Mouse (Mus musculus) liver (tissue): ENCODE results near the gene Katnal1.

Experiments
- DNase-seq: peaks from one replicate; pipeline ENCODE4 v3.0.0-alpha.2; 2020; ENCODE audit warnings: mixed read lengths

Katnal1 gene

DNA sequence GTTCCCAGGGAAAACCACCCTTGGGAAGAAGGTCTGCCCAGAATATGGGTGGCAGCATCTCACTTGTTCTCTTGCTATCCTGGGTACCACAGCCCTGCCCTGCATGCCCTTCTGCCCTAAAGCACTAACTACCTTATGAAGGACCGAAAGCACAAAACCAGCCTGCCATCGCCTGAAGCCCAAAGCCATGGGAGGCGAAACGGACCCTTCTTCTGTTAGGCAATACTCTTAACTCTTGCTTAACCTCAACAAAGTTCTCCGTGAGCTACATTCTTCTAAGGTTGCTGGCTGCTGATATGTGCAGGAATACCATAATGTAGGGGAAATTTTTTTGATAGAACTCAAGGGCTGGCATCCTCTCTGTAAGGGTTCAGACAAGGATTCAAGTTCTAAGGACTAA, 6.3 kb downstream of the Katnal1 start:
- no peak for DNase-seq

DNA sequence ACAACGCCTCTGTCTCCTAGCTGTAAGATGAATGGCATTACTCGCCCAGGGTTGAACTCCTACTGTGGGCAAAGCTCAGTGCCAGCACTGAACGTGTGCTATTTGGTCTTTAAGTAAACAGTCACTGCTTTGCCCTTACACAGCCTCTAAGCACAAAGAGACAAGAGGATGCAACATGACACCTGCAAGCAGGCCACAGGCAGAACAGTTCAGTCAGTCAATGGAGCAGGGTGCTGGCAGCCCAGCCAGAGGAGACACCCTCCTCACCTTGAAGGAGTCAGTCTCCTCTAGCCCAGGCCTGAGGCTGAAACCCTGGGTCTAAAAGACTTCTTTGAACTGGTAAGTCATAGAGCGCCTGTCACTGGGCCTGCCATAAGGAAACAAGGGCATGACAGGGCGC, 11.1 kb downstream of the Katnal1 start:
- DNase-seq: no peak

DNA sequence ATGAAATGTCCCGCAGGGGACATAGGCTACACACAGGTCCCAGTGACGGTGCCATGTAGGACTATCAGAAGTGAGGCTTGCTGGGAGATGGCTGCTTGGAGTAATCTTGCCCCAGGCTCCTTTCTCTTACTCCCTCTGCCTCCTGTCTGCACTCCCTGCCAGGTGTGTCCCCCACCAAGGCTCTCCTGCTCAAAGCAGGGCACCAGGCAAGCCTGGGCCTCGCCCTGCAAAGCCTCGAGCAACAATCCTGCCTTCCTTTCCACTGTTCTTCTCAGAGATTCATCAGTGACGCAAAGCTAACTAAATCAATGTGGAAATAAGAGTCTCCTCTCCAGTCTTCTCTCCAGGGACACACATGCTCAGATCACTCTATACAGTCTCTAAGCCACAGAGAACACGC, 12.3 kb downstream of the Katnal1 start:
- DNase-seq: no peak

DNA sequence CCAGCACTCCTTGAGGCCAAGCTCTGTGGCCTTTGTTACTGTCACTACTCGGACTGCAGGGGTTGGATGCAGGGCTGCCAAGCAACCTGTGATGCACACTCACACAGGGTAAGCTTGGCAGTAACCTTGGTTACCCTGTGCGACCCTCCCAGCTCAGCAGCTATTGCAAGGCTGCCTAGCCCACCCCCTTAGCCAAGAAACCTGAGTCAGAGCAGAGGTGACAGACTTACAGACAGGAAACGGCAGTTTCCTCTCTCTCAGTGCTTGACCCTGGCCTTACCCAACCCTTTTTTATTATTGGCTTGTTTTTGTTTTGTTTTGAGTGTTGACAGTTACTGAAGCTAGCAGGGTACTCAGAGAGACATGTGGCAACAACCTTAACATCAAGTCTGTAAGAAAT, 16.9 kb downstream of the Katnal1 start:
- DNase-seq: no peak

- DNase-seq: no peak
These were observed 19.1 kb downstream of the Katnal1 start for GRCm38 (mm10) chr5:148910066-148910465.

GRCm38 (mm10) chr5:148909402-148909801, 19.7 kb downstream of the Katnal1 start:
- DNase-seq: no peak

- DNase-seq: no peak
These were observed 20.1 kb downstream of the Katnal1 start for GRCm38 (mm10) chr5:148909057-148909395.

DNA sequence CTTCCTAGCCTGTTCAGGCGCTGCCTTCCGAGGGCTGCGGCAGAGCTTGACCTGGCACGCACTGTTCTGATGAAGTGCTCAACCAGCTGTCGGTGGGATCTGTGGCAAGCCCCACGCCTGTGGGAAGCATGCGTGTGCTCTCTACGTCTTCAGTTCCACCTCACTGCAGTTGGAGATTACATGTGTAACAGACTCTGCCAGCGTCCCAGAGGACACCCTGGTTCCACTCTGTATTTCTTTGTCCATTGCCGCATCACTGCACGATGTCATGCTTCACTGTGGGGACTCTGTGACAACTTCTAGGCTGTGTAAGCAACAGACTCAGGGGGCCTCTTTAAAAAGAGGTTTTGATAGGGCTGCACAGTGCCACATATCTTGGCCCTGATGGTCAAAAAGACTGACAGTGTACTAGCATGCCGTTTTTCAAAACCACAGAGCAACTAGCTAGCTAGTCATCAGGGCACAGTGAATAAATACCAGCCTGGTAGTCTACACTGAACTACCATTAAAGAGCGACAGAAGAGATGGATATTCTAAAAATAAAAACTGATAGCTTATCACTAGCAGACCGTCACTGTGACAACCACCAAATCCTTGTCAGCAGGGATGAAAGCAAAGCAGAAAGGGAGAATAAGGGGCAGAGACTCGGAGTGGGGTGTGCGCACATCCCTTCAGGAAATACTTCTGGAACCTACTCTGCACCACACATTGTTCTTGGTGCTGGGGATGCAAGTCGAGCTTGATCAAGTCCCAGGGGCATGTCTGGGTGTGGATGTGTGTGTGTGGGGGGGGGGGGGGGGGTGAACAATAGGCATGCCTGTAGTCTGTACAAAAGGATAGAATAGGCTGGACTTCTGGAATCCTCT, 20.7 kb downstream of the Katnal1 start:
- no peak for DNase-seq

- peak; percentile 48 for DNase-seq
These were observed 22.8 kb downstream of the Katnal1 start for GRCm38 (mm10) chr5:148906305-148906704.

DNA sequence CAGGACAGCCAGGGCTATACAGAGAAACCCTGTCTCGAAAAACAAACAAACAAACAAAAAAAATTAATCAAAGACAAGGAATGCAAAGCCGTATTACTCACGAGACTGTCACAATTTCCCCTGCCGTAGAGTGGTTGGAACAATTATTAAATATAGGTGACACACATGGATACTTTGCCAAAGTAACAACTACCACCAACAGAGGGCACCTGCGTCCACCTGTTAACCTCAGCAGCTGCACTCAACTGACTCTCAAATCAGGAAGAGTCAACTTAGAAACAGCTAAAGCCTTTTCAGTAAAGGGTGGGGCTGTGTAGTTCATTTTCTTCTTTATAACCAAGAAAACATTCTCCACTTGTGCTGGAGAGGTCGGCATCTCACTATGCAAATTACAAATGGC, 24.3 kb downstream of the Katnal1 start:
- DNase-seq: peak; percentile 68

GRCm38 (mm10) chr5:148899361-148899760, 29.8 kb downstream of the Katnal1 start:
- no peak for DNase-seq

DNA sequence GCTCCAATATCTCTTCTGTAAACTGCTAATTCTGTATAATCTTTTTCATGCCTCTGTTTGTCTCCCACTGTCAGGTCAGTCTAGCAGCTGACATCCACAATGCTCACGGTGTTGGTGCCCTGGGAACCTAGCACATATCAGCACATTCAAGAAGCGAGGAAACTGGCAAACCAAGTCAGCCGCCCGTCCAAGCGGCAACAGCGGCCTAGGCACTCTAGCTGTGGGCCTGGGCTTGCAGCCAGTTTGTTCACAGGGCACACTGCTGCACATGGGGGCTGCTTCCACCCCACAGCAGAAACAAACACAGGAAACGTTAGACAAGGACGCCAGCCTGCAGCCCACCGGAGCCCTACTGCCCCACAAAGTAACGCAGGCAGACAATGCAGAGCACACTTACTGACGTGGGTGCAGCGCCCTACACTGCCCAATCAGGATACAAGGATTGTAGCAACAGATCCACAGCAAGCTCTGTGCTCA, 31.1 kb downstream of the Katnal1 start:
- peak; percentile 62 for DNase-seq

GRCm38 (mm10) chr5:148897069-148897702, 31.9 kb downstream of the Katnal1 start:
- DNase-seq: peak; percentile 87

DNA sequence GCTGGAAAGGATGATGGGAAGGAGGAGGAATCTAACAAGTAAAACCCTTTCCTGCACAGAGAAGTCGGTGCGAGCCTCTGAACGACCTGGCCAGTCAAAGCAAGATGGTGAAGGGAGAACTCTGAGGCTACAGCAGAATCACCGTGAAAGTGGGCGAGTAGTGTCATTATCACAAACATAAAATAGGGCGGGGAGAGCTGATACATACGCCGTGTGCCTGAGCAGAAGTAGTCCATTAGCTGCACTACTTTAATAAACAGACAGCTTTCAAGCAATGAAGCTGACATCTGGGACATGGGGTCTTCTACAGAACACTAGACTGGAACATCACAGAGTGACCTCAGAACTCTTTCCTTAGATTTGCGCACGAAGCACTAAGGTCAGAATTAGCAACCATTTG, 32.6 kb downstream of the Katnal1 start:
- DNase-seq: peak; percentile 51

DNA sequence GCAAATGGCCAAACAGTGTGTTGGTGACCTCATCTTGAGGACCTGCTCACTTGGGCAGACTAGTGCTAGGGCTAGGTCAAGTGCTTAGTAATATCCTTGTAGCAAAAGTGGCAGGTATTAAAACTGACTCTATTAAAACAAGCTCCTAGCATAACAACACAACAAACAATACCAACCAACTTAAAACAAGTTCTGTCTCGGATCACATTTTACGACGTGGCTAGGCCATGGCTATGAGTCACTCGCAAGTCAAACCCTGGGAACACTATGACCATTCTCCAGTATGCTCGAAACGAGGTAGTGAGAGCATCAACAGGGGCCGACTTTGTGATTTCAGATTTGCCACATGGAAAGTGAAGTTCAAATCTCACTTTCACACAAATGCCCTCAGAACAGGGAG, 33.3 kb downstream of the Katnal1 start:
- DNase-seq: no peak

- DNase-seq: no peak
These were observed 34.1 kb downstream of the Katnal1 start for GRCm38 (mm10) chr5:148895034-148895433.

GRCm38 (mm10) chr5:148890237-148890636, 38.9 kb downstream of the Katnal1 start:
- DNase-seq: no peak

- no peak for DNase-seq
These were observed 41.1 kb downstream of the Katnal1 start for GRCm38 (mm10) chr5:148888032-148888431.

DNA sequence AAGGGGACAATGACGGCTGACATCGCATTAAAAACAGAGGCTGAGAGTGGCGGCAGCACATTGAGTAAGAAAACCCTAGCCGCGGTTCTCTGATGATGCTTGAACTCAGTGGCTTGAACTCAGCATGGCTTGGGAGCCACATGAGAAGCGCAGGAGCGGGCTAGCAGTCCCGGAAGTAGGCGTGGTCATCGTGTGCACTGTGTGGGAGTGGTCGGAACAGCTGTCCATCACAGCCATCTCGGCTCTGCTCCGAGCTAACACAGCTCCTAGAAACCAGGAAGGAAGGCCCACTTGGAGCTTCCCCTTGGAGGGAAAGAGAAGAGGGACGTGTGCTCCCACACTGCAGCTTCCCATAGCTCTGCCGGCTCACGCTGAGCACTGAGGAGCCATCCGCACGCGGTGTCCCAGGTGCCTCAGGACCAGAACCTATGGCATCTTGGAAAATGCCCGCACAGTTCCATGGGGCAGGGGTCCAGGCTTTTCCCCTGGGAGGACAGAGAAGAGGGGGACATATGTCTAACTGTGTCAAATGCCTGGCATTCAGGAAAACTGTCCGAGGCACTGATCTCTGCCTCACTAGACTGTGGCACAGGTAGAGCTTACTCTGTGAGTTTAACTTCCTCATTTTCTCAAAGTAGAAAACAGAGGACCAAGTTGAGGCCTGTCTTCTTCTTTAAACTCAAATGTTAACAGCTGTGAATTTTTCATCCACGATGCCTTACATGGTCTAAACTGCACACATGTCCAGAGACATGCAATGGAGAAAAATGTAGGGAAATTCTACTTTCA, 43.1 kb downstream of the Katnal1 start:
- peak; percentile 88 for DNase-seq

DNA sequence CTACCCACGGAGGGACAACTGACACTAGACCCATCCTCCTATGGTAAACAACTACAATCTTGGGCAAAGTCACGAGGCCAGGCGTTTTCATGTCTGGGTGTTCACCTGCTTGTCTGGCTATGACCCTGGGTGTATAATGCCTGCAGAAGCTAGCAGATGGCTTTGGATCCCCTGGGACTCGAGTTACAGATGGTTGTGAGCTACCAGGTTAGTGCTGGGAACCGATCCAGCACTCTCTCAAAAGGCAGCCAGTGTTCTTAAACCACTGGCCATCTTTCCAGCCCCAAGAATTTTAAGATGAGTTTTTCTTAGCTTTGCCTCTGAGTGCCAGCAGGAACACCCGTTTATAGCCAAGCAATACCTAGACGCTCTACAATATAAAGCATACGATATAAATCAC, 45.4 kb downstream of the Katnal1 start:
- DNase-seq: no peak

GRCm38 (mm10) chr5:148879218-148879617, 49.9 kb downstream of the Katnal1 start:
- no peak for DNase-seq

GRCm38 (mm10) chr5:148873116-148873515, 56.0 kb downstream of the Katnal1 start:
- DNase-seq: no peak

DNA sequence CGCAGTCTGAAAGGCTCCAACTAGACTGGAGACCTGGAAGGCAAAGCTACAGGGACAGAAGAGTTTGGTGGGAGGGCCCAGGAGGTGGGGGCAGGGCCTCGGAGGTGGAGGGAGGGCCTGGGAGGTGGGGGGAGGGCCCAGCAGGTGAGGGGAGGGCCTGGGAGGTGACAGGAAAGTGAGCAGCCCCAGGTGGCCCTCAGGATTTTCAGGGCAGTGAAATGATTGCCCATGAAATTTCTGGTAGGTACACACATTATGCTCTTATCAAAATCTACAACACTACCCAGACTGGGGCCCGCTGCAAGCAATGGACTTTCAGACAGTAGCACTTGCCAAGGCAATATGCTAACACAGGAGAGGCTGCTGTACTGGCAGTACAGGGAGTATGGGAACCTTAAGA, 59.5 kb downstream of the Katnal1 start:
- no peak for DNase-seq

GRCm38 (mm10) chr5:148867766-148868165, 61.4 kb downstream of the Katnal1 start:
- no peak for DNase-seq
